Comparison of ENCODE assay signal across 22 mouse cellular contexts in genomic region chr3:82288996-82289395, GRCm38 (mm10).
"Had no signal": no experiment of that assay in that cellular context is flagged by ENCODE, and none has a peak within 500 bp of the region (broad histone marks: within the 10 kb centered on the region; RNA-seq: fewer than 3 reads in every experiment).

No protein-coding gene starts in this region.

- H3K9me3 ChIP-seq: heart, embryonic 12.5 days; hindbrain, embryonic 13.5 days; hindbrain, embryonic 15.5 days; kidney, embryonic 15.5 days; limb, embryonic 13.5 days; limb, embryonic 15.5 days; liver, embryonic 12.5 days had no signal

- H3K9ac ChIP-seq: heart, embryonic 12.5 days; hindbrain, embryonic 13.5 days; hindbrain, embryonic 15.5 days; kidney, embryonic 15.5 days; limb, embryonic 13.5 days; limb, embryonic 15.5 days; liver, embryonic 12.5 days had no signal

- H3K4me2 ChIP-seq: heart, embryonic 12.5 days; hindbrain, embryonic 13.5 days; hindbrain, embryonic 15.5 days; kidney, embryonic 15.5 days; limb, embryonic 13.5 days; limb, embryonic 15.5 days; liver, embryonic 12.5 days had no signal

- H3K27ac ChIP-seq: hindbrain, embryonic 13.5 days; hindbrain, embryonic 15.5 days; hindbrain, postnatal 0 days; kidney, embryonic 15.5 days; kidney, postnatal 0 days; limb, embryonic 13.5 days; limb, embryonic 15.5 days; liver, embryonic 12.5 days had no signal

- ATAC-seq: hindbrain, postnatal 0 days; intestine, embryonic 16.5 days; liver, embryonic 12.5 days had no signal

- H3K27me3 ChIP-seq: heart, embryonic 12.5 days; hindbrain, embryonic 13.5 days; hindbrain, embryonic 15.5 days; kidney, embryonic 15.5 days; limb, embryonic 13.5 days; limb, embryonic 15.5 days; liver, embryonic 12.5 days had no signal

- H3K4me1 ChIP-seq: heart, embryonic 12.5 days; hindbrain, embryonic 13.5 days; hindbrain, embryonic 15.5 days; kidney, embryonic 15.5 days; limb, embryonic 13.5 days; limb, embryonic 15.5 days; liver, embryonic 12.5 days had no signal

- H3K36me3 ChIP-seq: heart, embryonic 12.5 days; hindbrain, embryonic 13.5 days; hindbrain, embryonic 15.5 days; kidney, embryonic 15.5 days; limb, embryonic 13.5 days; limb, embryonic 15.5 days; liver, embryonic 12.5 days had no signal

- H3K4me3 ChIP-seq: heart, embryonic 12.5 days; hindbrain, embryonic 13.5 days; hindbrain, embryonic 15.5 days; kidney, embryonic 15.5 days; limb, embryonic 13.5 days; limb, embryonic 15.5 days; liver, embryonic 12.5 days had no signal

- DNase-seq: gastrocnemius, postnatal 14 days; gastrocnemius, postnatal 36 days; heart, postnatal 14 days; heart, postnatal 36 days; kidney, adult 11 months; kidney, adult 2 months; kidney, adult 9 months; kidney, postnatal 14 days; kidney, postnatal 36 days; layer of hippocampus, adult 9-11 months; layer of hippocampus, postnatal 36 days; left cerebral cortex, postnatal 4 days had no signal
